Mouse (Mus musculus) heart, postnatal 4 days (tissue): ENCODE results near the gene Cabin1. TPM values are rescaled to one million over a fixed set of nuclear protein-coding genes. Genes with fewer than 3 reads are reported as not detected.
"Not testable (repeated sequence)": the region's sequence is repeated elsewhere in the genome, so short reads cannot be mapped to it uniquely, and the experiment has no call there.

Experiments
- DNase-seq: peaks from one replicate; pipeline ENCODE4 v3.0.0; 2021
- total RNA-seq, 2 experiments: library from RNA; stranded (reverse); gene quantifications; 2 replicates each; pipeline ENCODE4 v1.2.3; 2021

Gene Cabin1
- total RNA-seq: 10 to 100 TPM; 35.8 to 37.1 TPM

- peak; percentile 98 for DNase-seq
Measured at GRCm38 (mm10) chr10:75763682-75764518, at the start of gene Cabin1. TSS of gene Cabin1 (minus strand) at chr10:75764341.

GRCm38 (mm10) chr10:75804217-75804616 is 40.1 kb upstream of the Cabin1 start:
- no peak for DNase-seq

- peak; percentile 62 for DNase-seq
Measured at GRCm38 (mm10) chr10:75798176-75798696, 34.1 kb upstream of the Cabin1 start, which contains the start of gene Gstt1. TSS of gene Gstt1 (minus strand) at chr10:75798584.

- peak; percentile 52 for DNase-seq
Measured at GRCm38 (mm10) chr10:75797619-75798175, 33.6 kb upstream of the Cabin1 start.

GRCm38 (mm10) chr10:75796731-75797516 is 32.8 kb upstream of the Cabin1 start:
- DNase-seq: no peak

- DNase-seq: no peak
Measured at GRCm38 (mm10) chr10:75794880-75795279, 30.7 kb upstream of the Cabin1 start.

GRCm38 (mm10) chr10:75790773-75791172 is 26.6 kb upstream of the Cabin1 start:
- DNase-seq: no peak

- DNase-seq: no peak
Measured at GRCm38 (mm10) chr10:75789841-75790240, 25.7 kb upstream of the Cabin1 start.

GRCm38 (mm10) chr10:75789081-75789735 is 25.1 kb upstream of the Cabin1 start:
- DNase-seq: no peak

GRCm38 (mm10) chr10:75788277-75788676 is 24.1 kb upstream of the Cabin1 start:
- DNase-seq: no peak

- DNase-seq: no peak
Measured at GRCm38 (mm10) chr10:75785442-75785841, 21.3 kb upstream of the Cabin1 start.

- DNase-seq: peak; percentile 50
Measured at GRCm38 (mm10) chr10:75780769-75781578, 16.8 kb upstream of the Cabin1 start, which contains the start of the genes Gm20441 and Gstt3. TSS of gene Gm20441 (minus strand) at chr10:75780954. TSS of gene Gstt3 (minus strand) at chr10:75781414.

GRCm38 (mm10) chr10:75779206-75780174 is 15.3 kb upstream of the Cabin1 start:
- no peak for DNase-seq

- no peak for DNase-seq
Measured at GRCm38 (mm10) chr10:75777885-75778284, 13.7 kb upstream of the Cabin1 start.

GRCm38 (mm10) chr10:75776562-75776961 is 12.4 kb upstream of the Cabin1 start:
- DNase-seq: no peak

- no peak for DNase-seq
Measured at GRCm38 (mm10) chr10:75774587-75774986, 10.4 kb upstream of the Cabin1 start.

GRCm38 (mm10) chr10:75774102-75774501 is 10.0 kb upstream of the Cabin1 start:
- DNase-seq: no peak

GRCm38 (mm10) chr10:75772795-75773664 is 8.9 kb upstream of the Cabin1 start, which contains the start of gene Ddt:
TSS of gene Ddt (minus strand) at chr10:75773414.
- peak; percentile 86 for DNase-seq

- not testable (repeated sequence) for DNase-seq
Measured at GRCm38 (mm10) chr10:75767756-75768155, 3.6 kb upstream of the Cabin1 start.
